Mouse (Mus musculus): ENCODE measurements around the gene Celf2. TPM values are rescaled to one million over a fixed set of nuclear protein-coding genes. Genes with fewer than 3 reads are reported as not detected.

The Celf2 gene
- total RNA-seq, 2 experiments from 2014 or later = 67.6 to 79.3 TPM

GRCm38 (mm10) chr2:6646325-6646724 is 863.0 kb downstream of the Celf2 start:
- intact Hi-C loops (cut with DNase I) = no loop called here
- no peak for DNase-seq
- Histone ChIP-seq H3K27ac (no peak overlapping the region), H3K4me3 (no peak overlapping the region)
- no peak for TF ChIP-seq CTCF (IDR thresholded peaks at IDR 0.05)

GRCm38 (mm10) chr2:6642222-6642850 is 867.0 kb downstream of the Celf2 start:
- no peak for DNase-seq
- Histone ChIP-seq H3K4me3 (no peak overlapping the region), H3K27ac (no peak overlapping the region)
- intact Hi-C loops (cut with DNase I) = no loop called here
- no peak for TF ChIP-seq CTCF (IDR thresholded peaks at IDR 0.05)

GRCm38 (mm10) chr2:6639370-6639769 is 870.0 kb downstream of the Celf2 start:
- H3K27ac ChIP-seq = no peak overlapping the region
- intact Hi-C loops (cut with DNase I) = no loop called here
- no peak for TF ChIP-seq CTCF (IDR thresholded peaks at IDR 0.05)
- no peak for DNase-seq
- H3K4me3 ChIP-seq = no peak overlapping the region

GRCm38 (mm10) chr2:6637147-6637546 is 872.2 kb downstream of the Celf2 start:
- no peak overlapping the region for H3K27ac ChIP-seq
- TF ChIP-seq CTCF (IDR thresholded peaks at IDR 0.05) = no peak
- no peak overlapping the region for H3K4me3 ChIP-seq
- intact Hi-C loops (cut with DNase I) = no loop called here
- DNase-seq = no peak

GRCm38 (mm10) chr2:6634899-6635298 is 874.5 kb downstream of the Celf2 start:
- intact Hi-C loops (cut with DNase I) = loop anchor here (5.0 kb wide), 1 partner anchor 38 kb away; no protein-coding TSS in a partner anchor
- no peak for DNase-seq
- no peak overlapping the region for H3K4me3 ChIP-seq

GRCm38 (mm10) chr2:6633115-6633514 is 876.2 kb downstream of the Celf2 start:
- intact Hi-C loops (cut with DNase I) = loop anchor here (5.0 kb wide), 1 partner anchor 36 kb away; no protein-coding TSS in a partner anchor
- no peak for DNase-seq
- TF ChIP-seq CTCF (IDR thresholded peaks at IDR 0.05) = no peak
- H3K27ac ChIP-seq = no peak overlapping the region
- no peak overlapping the region for H3K4me3 ChIP-seq

More at GRCm38 (mm10) chr2:6634899-6635298, 874.5 kb downstream of the Celf2 start:
- no peak for TF ChIP-seq CTCF (IDR thresholded peaks at IDR 0.05)
- no peak overlapping the region for H3K27ac ChIP-seq

GRCm38 (mm10) chr2:6623802-6624201 is 885.6 kb downstream of the Celf2 start:
- intact Hi-C loops (cut with DNase I) = no loop called here
- Histone ChIP-seq H3K27ac (no peak overlapping the region), H3K4me3 (no peak overlapping the region)
- no peak for DNase-seq
- no peak for TF ChIP-seq CTCF (IDR thresholded peaks at IDR 0.05)

- H3K27ac ChIP-seq = no peak overlapping the region
- DNase-seq = no peak
- no peak for TF ChIP-seq CTCF (IDR thresholded peaks at IDR 0.05)
- intact Hi-C loops (cut with DNase I) = no loop called here
- no peak overlapping the region for H3K4me3 ChIP-seq
These were observed 887.3 kb downstream of the Celf2 start for GRCm38 (mm10) chr2:6622082-6622481.

GRCm38 (mm10) chr2:6618856-6619255 is 890.5 kb downstream of the Celf2 start:
- TF ChIP-seq CTCF (IDR thresholded peaks at IDR 0.05) = no peak
- no peak for DNase-seq
- no peak overlapping the region for H3K4me3 ChIP-seq
- H3K27ac ChIP-seq = no peak overlapping the region
- intact Hi-C loops (cut with DNase I) = no loop called here

- H3K4me3 ChIP-seq = no peak overlapping the region
- no peak for DNase-seq
- TF ChIP-seq CTCF (IDR thresholded peaks at IDR 0.05) = no peak
- H3K27ac ChIP-seq = no peak overlapping the region
- intact Hi-C loops (cut with DNase I) = no loop called here
These were observed 890.9 kb downstream of the Celf2 start for GRCm38 (mm10) chr2:6618450-6618849.

GRCm38 (mm10) chr2:6604347-6604746 is 905.0 kb downstream of the Celf2 start:
- Histone ChIP-seq H3K4me3 (no peak overlapping the region), H3K27ac (no peak overlapping the region)
- intact Hi-C loops (cut with DNase I) = no loop called here
- no peak for TF ChIP-seq CTCF (IDR thresholded peaks at IDR 0.05)
- no peak for DNase-seq

- intact Hi-C loops (cut with DNase I) = no loop called here
- Histone ChIP-seq H3K27ac (no peak overlapping the region), H3K4me3 (no peak overlapping the region)
- no peak for DNase-seq
- TF ChIP-seq CTCF (IDR thresholded peaks at IDR 0.05) = no peak; the same call in 1 of the 2 replicates
These were observed 905.5 kb downstream of the Celf2 start for GRCm38 (mm10) chr2:6603880-6604279.

GRCm38 (mm10) chr2:6602163-6602562 is 907.2 kb downstream of the Celf2 start:
- H3K4me3 ChIP-seq = no peak overlapping the region
- no peak for TF ChIP-seq CTCF (IDR thresholded peaks at IDR 0.05)
- no peak for DNase-seq
- H3K27ac ChIP-seq = no peak overlapping the region
- intact Hi-C loops (cut with DNase I) = no loop called here

- no peak for DNase-seq
- Histone ChIP-seq H3K4me3 (no peak overlapping the region), H3K27ac (no peak overlapping the region)
- TF ChIP-seq CTCF (IDR thresholded peaks at IDR 0.05) = no peak
- intact Hi-C loops (cut with DNase I) = loop anchor here (5.0 kb wide), 1 partner anchor 33 kb away; no protein-coding TSS in a partner anchor
These were observed 910.5 kb downstream of the Celf2 start for GRCm38 (mm10) chr2:6598879-6599167.
